Mouse (Mus musculus) frontal cortex, postnatal 14 days (tissue): ENCODE results near the gene Atic.

Experiments used
- DNase-seq, 2 experiments: peaks; one replicate each; pipeline ENCODE4 v3.0.0; 2022; ENCODE audit warnings: low spot score in 2 of 2

Atic gene

DNA sequence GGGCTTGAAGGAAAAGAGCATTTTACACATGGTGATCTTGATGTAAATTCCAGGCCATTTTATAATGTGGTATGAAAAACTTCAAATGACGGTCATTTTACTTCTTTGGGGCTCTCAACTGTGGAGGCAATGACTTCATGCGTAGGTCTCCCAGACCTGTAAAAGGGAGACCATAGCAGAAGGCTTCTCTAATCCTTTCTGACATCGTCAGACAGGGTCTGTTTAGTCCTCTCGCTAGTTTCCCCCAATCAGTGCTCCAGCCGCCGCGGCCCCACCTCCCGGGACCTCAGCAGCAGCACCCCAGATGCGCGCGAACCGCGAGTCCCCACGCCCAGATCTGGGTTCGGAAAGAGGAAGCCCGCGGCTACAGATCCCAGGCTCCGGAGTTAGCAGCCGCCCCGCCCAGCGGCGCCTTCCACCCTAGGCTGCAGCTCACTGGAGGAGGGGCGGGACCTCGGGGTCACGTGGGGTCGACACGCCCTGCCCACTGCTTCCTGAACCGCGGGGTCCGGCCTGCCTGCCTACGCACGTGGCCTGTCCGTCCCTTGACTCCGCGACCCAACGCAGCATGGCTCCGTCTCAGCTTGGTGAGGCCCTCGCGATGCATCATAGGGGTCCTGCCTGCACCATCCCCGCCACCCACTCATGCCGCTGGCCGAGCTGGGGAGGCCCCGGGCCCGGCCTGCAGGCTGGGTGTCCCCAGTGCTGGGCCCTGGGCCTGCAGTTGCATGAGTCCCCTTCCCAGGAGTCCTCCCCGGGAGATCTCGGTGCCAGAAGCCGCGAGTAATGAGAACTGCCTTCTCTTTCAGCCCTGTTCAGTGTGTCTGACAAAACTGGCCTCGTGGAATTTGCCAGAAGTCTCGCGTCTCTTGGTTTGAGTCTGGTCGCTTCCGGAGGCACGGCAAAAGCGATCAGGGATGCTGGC, at the start of gene Atic:
Gene Atic, plus strand, starts transcription at position 463 of the 925 bp plus-strand sequence.
- peak; percentile 66 to 73 for DNase-seq

DNA sequence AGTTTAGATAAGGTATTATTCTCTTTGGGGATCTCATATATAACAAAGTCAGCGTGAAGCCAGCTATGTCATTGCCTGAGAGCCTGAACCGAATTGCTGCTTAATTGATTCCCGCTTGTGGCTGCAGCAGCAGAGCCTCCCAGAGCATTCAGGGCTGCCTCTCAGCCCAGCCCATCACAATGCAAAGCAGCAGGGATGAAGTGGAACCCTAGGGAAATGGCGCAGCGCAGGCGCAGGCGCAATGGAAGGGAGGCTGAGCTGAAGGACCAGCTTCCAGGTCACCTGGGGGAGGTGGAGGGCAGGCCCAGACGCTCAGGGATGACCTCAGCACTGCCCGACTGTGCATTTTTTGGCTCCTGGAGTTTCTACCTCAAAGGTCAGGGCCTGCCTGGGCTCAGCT, 49.7 kb upstream of the Atic start:
- DNase-seq, result no peak

DNA sequence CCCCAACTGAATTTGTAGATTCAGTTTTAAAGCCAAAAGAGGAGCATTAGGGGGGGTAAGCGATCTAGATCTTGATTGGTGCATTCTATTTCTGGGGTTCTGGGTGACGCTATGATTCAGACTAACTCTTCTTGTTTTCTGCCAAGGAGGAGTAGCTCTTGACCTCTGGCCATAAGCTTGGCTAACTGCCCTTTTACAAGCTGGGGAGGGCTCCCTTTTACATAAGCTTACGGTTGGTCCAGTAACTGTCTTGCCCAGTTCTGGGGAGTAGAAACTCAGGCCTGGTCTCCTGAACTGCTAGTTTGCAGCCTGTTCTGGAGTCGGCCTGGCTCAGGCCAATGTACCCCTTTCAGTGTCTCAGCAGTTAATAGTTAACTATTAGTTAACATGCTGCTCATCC, 41.9 kb upstream of the Atic start:
- DNase-seq, result no peak

DNA sequence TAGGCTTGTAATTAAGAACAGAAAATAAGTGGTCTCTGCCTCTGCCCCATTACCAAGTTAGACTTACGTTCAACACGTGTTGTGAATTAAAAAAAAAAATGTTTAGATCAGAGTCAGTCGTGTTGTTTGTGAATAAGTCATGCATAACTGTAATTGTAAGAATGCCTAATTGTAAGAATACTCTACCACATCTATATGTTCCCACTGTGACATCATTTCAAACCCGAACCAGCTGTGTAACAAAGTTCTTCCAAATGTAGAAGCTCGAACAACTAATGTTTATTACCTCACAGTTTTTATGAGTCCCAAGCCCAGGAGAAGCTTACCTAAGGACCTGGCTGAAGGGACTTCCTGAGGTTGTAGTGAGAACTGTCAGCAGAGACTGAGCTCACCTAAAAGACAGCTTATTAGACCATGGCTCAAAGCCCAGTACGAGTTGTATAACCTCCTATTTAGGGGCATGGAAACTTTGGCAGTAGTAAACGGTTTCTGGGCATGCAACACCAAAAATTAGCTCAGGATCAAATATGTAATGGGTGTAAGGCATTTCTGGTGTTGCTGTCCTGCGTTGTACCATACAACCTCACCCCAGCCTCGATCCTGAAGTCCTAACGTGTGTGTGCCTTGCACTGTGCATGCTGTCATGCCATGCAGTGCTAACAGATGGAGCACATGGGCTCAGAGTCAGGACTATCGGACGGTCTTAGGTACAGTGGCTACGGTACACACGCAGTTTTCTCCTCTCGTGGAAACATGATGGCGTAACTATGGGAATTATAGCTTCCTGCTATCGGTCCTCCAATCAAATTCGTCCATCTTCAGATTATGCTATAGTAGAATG, 27.9 kb upstream of the Atic start:
- DNase-seq, result no peak

DNA sequence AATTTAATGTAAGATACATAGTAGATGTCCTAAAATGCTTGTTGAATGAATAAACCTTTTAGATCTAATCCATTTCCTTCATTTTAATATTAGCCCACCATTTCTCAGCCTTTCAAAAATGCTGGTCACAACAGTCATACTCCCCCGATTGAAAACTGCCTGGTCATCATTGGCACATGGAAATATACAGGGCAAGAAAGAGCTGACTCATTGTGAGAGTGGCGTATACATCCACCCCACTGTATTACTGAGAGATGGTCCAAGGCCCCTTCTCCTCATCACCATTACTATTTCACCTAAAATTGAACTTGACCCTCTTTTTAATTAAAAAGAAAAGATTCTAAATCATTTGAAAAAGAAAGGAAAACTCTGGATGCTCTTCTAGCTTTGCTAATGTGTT, 26.2 kb upstream of the Atic start:
- no peak for DNase-seq

DNA sequence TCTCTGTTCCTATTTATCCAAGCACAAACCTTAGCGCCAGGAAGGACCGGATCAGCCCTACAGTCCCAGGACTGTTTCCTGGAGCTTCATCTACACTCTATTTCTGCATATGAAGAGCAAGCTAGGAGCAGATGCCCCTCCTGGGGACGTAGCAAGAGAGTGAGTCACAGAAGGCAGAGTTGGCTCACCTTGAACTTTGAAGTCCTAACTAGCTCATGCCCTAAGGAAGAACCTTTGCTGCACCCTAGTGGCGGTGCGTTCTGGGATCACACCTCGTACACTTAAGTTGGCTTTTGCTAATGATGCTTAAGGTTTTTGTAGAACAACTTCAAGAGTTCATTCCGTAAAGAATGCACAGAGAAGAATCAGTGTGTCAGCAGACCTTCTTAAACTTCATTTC, 25.3 kb upstream of the Atic start:
- DNase-seq, result no peak

DNA sequence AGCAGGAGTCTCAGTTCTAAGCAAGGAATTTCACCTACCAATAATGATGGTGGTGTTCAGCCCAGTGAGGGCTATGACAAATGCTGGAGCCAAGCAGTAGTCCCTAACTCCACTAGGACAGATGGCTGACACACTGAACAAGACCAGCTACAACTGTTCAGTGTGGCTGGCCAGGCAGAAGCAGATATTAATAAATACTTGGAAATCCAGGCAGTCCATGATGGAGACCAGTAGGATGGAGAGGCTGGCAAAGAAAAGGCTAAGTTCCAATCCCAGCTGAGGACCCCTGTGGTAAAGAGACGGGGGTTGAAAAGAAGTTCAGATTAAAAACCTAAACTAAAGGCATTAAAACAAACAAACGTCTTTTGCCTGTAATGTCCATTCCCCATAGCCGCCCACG, 17.3 kb upstream of the Atic start:
- DNase-seq, result no peak

DNA sequence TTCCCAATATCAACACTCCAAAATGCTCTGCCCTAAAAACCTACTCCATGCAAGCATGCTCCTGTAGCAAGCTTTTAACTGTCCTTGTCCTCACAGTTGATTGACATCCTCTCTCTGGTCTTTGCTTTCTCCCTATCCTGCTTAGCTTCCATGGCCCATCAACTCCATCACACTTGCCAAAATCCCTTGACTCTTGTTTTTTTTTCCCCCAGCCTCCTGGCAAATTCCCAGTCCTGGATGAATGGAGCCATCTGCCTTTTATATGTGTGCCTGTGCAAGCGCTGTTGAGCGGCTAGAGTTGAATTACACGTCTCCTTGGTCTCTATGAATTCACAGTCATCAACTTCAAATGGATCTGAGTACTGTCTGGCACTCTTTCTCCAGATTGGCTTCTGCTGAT, 16.5 kb upstream of the Atic start:
- no peak for DNase-seq

DNA sequence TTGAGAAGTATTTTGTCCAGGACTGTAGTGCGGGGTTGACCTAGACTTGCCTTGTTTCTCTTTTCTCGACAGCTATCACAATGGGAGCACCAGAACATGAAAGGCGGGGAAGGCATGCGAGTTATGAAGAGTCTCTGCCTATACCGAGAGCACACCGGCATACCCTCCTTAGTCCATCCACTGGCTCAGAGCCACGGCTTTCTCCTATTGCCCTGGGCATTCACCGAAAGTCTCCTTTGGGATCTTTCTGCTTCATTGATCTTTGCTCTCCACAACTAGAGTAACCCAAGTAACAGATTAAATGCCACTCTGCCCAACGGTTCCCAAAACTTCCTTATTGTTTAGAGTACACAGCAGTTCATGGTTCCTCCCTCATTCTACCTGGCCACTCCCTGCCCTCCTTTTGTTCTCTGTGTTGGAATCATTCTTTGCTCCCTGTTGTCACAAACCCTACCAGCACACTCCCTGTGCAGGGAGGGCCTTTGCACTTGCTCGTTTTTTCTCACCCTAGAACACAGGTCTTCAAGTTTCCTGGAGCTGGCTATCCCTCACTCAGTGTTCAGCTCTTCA, 6.2 kb upstream of the Atic start:
- no peak for DNase-seq

DNA sequence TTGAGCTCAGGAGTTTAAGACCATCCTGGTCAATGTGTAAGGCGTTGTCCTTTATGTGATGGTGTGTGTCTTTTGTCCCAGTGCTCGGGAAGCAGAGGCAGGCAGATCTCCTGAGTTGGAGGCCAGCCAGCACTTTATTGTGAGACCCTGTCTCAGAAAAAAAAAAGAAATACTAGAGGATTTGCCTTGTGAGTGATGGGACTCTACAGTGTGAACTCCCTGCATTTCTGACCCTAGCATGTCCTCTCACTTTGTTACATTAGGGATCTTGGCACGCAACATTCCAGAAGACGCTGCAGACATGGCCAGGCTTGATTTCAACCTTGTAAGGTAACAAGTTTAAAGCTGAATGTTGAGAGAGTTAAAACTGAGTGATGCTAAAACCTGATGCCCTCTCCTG, 3.7 kb downstream of the Atic start:
- no peak for DNase-seq

DNA sequence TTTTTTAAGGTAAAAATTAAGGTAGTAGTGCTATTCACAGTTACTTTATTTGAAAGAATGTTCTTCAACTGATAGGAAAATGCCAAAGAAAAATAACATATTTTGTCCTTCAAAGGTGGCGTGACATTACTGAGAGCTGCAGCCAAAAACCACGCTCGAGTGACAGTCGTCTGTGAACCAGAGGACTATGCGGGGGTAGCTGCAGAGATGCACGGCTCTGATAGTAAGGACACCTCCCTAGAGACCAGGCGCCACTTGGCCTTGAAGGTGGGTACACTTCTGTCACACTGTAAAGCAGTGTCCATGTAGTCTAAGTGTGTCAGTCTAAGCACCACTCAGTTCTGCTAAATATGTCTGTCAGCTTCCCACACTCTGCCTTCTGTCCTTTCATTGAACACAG, 7.3 kb downstream of the Atic start:
- DNase-seq, result no peak

DNA sequence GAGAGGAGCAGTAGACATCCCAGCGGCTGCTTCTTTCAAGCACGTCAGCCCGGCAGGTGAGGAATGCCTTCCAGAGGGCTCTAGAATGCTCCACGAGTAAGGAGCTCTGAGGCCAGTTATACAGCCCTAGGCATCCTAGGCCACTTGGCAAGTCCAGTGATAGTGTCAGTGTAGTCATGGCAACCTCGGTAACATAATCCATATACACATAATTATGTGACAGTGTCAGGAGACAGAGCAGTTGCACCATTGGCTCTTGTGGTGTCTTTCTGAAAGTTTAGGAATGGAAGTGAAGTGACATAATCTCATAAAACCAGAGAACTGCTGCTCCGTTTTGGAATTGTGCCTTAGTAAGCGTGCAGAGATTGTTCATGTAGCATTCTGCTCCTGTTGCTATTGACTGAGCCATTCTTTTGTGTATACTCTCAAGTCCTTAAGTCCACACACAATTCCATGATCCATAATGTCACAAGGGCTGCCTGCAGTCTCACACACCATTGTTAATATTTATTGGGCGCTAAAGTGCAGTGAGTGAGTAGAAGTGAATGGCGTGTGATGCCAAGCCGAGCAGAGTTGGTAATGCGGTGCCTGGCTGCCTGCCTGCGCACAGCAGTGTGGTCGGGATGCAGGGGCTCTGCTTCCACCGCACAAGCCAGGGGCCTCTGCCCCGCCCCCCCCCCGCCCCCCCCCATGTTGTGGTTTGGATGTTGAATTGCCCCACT, 11.1 kb downstream of the Atic start:
- no peak for DNase-seq

DNA sequence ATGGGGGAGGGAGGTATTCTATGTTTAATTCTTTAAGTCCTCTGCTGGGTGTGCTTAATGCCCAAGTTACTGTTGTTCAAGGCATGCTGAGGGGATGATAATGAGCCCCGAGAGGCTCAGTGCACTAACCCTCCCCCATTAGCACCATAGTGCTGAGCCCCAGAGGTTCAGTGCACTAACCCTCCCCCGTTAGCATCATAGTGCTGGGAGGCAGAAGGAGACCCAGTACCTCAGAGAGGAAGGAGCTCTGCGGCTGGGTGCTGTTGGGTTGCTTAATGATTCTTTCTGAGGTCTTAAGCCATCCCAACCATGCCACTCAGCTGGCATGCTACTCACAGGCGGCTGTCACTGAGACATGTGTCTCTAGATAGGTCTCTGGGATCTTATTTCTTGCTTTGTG, 13.2 kb downstream of the Atic start:
- DNase-seq, result no peak

DNA sequence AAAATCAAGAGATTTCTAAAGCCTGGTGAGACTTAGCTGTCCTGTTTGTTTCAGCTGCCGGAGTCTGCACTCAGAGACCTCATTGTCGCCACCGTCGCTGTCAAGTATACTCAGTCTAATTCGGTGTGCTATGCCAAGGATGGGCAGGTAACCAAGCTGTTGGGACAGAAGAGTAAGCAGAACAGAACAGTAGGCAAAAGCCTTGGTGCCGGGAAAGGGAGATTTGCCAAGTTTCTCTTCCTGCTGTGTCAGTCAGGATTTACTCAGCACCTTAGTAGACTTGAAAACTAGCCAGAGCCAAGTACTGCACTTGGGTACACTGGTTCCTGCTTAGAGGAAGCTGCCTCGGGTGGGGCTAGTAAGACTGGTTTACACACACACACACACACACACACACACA, 19.0 kb downstream of the Atic start:
- no peak for DNase-seq

DNA sequence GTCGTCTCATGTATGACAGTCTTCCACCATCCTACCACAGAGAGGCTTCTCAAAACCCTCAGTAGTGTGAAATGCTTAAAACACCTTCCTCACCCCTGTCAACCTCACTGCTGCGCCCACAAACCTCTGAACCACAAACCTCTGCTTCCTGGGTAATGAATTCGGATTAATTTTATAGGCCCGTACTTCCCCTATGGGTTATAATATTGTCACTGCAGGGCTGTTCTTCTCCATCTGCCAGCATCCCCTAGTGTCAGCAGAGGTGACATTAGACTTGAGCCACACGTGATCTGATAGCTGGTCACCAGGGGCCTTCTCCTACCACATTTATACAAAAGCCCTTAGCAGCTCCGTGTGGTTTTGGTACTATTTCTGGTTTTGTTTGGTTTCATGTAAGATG, 19.9 kb downstream of the Atic start:
- no peak for DNase-seq

DNA sequence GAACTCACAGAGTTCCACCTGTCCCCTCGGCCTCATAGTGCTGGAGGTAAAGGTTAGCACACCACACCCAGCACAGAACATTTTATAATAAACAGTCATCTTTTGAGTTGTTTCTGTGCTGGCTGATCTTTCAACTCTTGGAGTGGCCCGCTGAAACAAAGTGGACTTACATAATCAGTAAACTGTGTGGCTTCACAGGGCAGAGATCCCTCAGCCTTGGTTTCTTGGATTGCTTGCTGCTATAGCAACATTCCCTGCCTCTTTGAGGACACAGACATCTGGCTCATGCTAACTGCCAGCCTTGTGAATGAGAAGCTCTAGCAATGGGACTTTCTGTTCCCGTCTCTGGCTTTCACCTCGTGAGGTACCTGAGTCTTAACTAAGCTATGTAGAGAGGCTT, 22.6 kb downstream of the Atic start:
- no peak for DNase-seq

DNA sequence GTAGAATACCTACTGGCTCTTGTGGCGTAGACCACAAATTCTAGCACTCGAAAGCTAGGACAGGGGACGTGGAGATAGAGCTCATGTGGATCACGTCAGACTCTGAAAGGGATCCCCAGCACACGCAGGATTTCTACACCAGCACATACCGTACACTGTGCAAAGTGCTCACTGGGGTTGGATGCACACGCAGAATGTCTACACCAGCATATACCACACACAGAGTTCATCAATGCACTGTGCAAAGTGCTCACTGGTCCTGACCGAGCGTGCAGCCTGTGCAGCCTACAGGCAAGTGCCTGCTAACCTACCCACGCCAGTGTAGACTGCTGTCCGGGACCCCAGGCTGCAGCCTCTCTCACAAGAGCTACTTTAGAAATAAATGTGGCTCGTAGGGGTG, 23.5 kb downstream of the Atic start:
- no peak for DNase-seq

DNA sequence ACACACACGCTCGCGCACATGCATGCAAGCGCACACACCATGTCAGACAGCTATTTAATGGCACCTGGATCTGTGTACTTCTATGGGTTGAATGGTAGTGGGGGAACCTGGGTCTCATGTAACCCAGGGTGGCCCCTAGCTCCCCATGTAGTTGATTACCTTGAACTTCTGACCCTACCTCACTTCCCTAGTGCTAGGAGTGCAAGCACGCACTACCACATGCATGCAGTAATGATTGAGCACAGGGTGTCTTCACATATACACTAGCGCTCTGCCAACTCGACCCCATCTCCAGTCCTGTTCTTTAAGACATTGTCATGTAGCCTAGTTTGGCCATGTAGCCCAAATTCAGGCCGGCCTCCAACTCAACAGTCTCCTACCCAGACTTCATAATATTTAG, 26.4 kb downstream of the Atic start:
- DNase-seq, result no peak

DNA sequence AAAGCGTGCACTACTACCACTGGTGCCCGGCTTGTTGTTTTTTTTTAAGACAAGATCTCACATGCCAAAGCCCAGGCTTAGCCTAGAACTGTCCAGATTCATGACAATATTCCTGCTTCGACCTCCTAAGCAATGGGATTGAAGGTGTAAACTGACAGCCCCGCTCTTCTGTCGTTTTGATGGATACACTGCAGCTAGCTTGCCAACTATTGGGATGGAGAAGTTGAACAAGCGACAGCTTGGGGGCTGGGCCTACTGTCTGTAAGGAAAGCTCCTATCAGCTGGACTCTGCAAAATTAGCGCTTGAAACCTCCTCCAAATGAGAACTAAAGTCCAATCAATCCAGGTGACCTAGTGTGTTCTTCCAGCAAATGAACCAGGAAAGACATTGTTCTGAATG, 26.9 kb downstream of the Atic start:
- no peak for DNase-seq

DNA sequence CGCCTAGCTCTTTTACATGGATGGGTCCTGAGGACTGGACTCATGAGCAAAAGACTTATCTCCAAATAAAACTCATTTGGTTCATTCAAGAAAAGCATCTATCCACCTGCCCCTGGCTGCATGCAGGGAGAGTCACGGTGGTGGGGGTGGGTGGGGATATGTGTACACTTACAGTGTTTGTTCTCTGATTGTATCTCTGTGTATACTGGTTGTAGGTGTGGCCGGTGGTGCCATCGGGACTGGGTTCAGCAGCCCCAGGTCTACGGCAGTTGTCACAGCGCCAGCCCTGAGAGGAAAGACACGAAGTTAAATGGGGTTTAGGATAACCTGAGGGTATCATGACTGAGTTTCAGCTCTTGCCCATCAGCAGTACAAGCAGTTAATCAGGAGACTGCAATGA, 29.7 kb downstream of the Atic start:
- DNase-seq, result no peak

DNA sequence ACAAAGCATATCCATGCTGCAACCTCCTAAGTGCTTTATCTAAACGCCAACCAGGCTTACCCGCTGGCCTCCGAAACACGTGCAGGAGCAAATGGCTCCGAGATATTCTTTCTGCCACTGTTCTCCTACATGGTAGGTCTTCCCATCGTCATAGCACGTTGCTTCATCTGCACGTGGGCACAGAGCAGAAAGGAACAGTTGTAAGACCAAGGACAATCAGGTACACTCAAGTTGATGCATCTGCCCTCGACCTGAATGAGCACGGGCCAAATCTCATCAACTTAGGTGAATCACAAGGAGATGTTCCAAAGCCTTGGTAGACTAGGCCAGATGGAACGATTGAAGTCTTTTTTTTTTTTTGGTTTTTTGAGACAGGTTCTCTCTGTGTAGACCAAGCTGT, 33.1 kb downstream of the Atic start:
- DNase-seq, result no peak

DNA sequence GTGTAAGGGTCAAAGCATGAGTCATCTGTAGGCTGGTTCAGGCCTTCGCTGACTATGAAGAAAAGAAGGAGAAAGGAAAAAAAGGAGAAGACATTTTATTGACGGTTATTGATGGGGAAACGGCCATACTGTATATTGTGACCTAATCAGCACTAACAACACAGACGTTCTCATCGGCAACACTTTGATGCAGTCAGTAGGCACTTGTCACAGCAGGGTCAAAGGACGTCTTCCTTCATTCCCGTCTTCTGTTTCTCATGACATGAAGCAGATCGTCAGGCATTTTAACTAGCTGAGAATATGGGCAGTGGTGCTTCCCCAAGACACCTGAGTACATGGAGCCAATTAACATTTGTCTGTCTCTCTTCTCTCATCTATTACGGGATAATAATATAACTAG, 36.2 kb downstream of the Atic start:
- DNase-seq, result no peak
